Mouse (Mus musculus): ENCODE measurements around the gene Mettl26. TPM values are rescaled to one million over a fixed set of nuclear protein-coding genes. Genes with fewer than 3 reads are reported as not detected.

Gene Mettl26
- total RNA-seq (2023), result 20.1 TPM

GRCm38 (mm10) chr17:25874721-25875170, at the start of gene Mettl26:
Gene Mettl26, plus strand, starts transcription at chr17:25875074.

GRCm38 (mm10) chr17:25828712-25829557, 45.9 kb upstream of the Mettl26 start, which contains the start of gene Jmjd8:
Gene Jmjd8, plus strand, starts transcription at chr17:25828867.

GRCm38 (mm10) chr17:25833291-25833663, 41.6 kb upstream of the Mettl26 start, which contains the start of gene Stub1:
Gene Stub1, minus strand, starts transcription at chr17:25833404.

GRCm38 (mm10) chr17:25837076-25837410, 37.8 kb upstream of the Mettl26 start, which contains the start of gene Rhbdl1:
Gene Rhbdl1, minus strand, starts transcription at chr17:25837295.

GRCm38 (mm10) chr17:25841117-25841880, 33.6 kb upstream of the Mettl26 start, which contains the start of gene Gm20683:
Gene Gm20683, minus strand, starts transcription at chr17:25841763.

GRCm38 (mm10) chr17:25844396-25844901, 30.4 kb upstream of the Mettl26 start, which contains the start of gene Rhot2:
Gene Rhot2, minus strand, starts transcription at chr17:25844851.

GRCm38 (mm10) chr17:25860832-25861703, 13.8 kb upstream of the Mettl26 start, which contains the start of gene Wdr90:
Gene Wdr90, minus strand, starts transcription at chr17:25861501.

GRCm38 (mm10) chr17:25868601-25869191, 6.2 kb upstream of the Mettl26 start, which contains the start of gene Mcrip2:
Gene Mcrip2, minus strand, starts transcription at chr17:25868764.

GRCm38 (mm10) chr17:25880196-25880910, 5.5 kb downstream of the Mettl26 start, which contains the start of gene Wfikkn1:
Gene Wfikkn1, minus strand, starts transcription at chr17:25880858.

GRCm38 (mm10) chr17:25919144-25919785, 44.4 kb downstream of the Mettl26 start, which contains the start of gene Rab40c:
Gene Rab40c, minus strand, starts transcription at chr17:25919727.

Other genes with a start within 250 kb of the Mettl26 start
- gene Gng13, start 157.9 kb upstream of the Mettl26 start, total RNA-seq (2023), result not detected
- 6.9 TPM for gene Chtf18, start 147.7 kb upstream of the Mettl26 start, total RNA-seq (2023)
- gene Rpusd1, start 147.4 kb upstream of the Mettl26 start, total RNA-seq (2023), result 4.1 TPM
- gene Mslnl, start 139.0 kb upstream of the Mettl26 start, total RNA-seq (2023), result not detected
- not detected for gene Msln, start 120.7 kb upstream of the Mettl26 start, total RNA-seq (2023)
- gene Narfl, start 101.3 kb upstream of the Mettl26 start, total RNA-seq (2023), result 20.5 TPM
- gene Haghl, start 89.4 kb upstream of the Mettl26 start, total RNA-seq (2023), result 19.6 TPM
- gene Ccdc78, start 88.5 kb upstream of the Mettl26 start, total RNA-seq (2023), result not detected
- 53.8 TPM for gene Fam173a, start 82.2 kb upstream of the Mettl26 start, total RNA-seq (2023)
- gene AC134908.4, start 79.4 kb upstream of the Mettl26 start, total RNA-seq (2023), result not detected
- 19.9 TPM for gene Metrn, start 77.9 kb upstream of the Mettl26 start, total RNA-seq (2023)
- not detected for gene Fbxl16, start 66.0 kb upstream of the Mettl26 start, total RNA-seq (2023)
- gene Wdr24, start 51.4 kb upstream of the Mettl26 start, total RNA-seq (2023), result 16.9 TPM
- 26.5 TPM for gene Jmjd8, start 46.2 kb upstream of the Mettl26 start, total RNA-seq (2023)
- 49.0 TPM for gene Stub1, start 41.7 kb upstream of the Mettl26 start, total RNA-seq (2023)
- gene Rhbdl1, start 37.8 kb upstream of the Mettl26 start, total RNA-seq (2023), result 5.6 TPM
- gene Gm20683, start 33.3 kb upstream of the Mettl26 start, total RNA-seq (2023), result 13.2 TPM
- gene Rhot2, start 30.2 kb upstream of the Mettl26 start, total RNA-seq (2023), result 66.5 TPM
- 27.2 TPM for gene Wdr90, start 13.6 kb upstream of the Mettl26 start, total RNA-seq (2023)
- gene Mcrip2, start 6.3 kb upstream of the Mettl26 start, total RNA-seq (2023), result 6.3 TPM
- 7.4 TPM for gene Wfikkn1, start 5.8 kb downstream of the Mettl26 start, total RNA-seq (2023)
- gene Rab40c, start 44.7 kb downstream of the Mettl26 start, total RNA-seq (2023), result 19.1 TPM
- 51.5 TPM for gene Pigq, start 69.9 kb downstream of the Mettl26 start, total RNA-seq (2023)
- gene Nhlrc4, start 69.9 kb downstream of the Mettl26 start, total RNA-seq (2023), result not detected
- 0.21 TPM for gene A930017K11Rik, start 77.5 kb downstream of the Mettl26 start, total RNA-seq (2023)
- gene Capn15, start 110.7 kb downstream of the Mettl26 start, total RNA-seq (2023), result 33.7 TPM
- gene Rab11fip3, start 194.5 kb downstream of the Mettl26 start, total RNA-seq (2023), result 18.5 TPM
- 5.0 TPM for gene Decr2, start 215.3 kb downstream of the Mettl26 start, total RNA-seq (2023)
- 3.9 TPM for gene Nme4, start 220.5 kb downstream of the Mettl26 start, total RNA-seq (2023)
- 24.2 TPM for gene Tmem8, start 238.2 kb downstream of the Mettl26 start, total RNA-seq (2023)
- 33.3 TPM for gene Mrpl28, start 248.4 kb downstream of the Mettl26 start, total RNA-seq (2023)

Measured in CD4-positive naive resting alpha-beta T cell, adult 76 days (primary cell).